Mouse (Mus musculus) left cerebral cortex, adult 8-10 months (tissue): Measurements from ENCODE around the gene Trpm1. TPM values are rescaled to one million over a fixed set of nuclear protein-coding genes. Genes with fewer than 3 reads are reported as not detected.

Experiments used
- DNase-seq, 2 experiments: peaks; one replicate each; pipeline ENCODE4 v3.0.0; 2022; ENCODE audit warnings: low spot score in 2 of 2
- total RNA-seq, 4 experiments: library from RNA; stranded (reverse); gene quantifications; 2 replicates each; pipeline ENCODE4 v1.2.4; 2022

Gene Trpm1
- total RNA-seq, 4 experiments from 2014 or later, result 0.23 to 4.2 (median 0.97) TPM

GRCm38 (mm10) chr7:64163086-64163485 lies 9.5 kb downstream of the Trpm1 start:
- no peak for DNase-seq

DNA sequence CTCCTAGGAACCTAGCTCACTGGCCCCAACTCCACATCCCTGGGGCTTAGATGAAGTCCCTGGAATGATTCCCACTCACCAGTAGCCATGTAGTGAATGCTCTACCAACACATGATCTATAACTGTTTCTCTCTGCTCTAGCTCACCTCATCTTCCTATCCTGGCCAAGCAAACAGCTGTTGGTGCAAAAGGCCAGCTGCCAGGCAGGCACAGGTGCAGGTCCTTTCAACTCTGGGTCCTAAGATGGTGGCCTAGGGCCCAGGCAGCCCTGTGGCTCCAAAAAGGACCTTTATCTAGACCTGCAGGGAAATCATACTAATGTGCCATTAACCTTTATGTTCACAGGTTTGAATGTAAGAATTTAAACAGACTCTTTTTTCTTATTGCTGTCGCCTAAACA lies 10.3 kb downstream of the Trpm1 start:
- DNase-seq, result no peak

DNA sequence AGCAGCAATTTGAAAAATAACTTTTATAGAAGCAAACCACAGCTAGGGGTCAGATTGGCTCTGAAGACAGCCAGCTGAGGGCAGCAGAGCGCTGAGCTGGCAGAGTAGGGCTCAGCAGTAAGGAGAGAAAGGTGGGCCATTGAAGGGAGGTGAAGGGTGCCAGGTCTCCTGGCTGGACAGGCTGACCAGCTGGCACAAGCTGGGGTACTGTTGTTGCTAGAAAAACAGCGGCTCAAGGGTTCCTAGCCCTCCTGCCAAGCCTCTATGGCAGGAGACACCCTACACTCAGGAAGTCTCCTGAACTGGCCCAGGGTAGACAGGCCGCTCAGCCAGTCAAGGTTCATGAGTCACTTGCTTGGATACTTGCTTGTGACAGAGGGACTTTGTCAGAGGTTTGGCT lies 11.4 kb downstream of the Trpm1 start:
- DNase-seq, result no peak

DNA sequence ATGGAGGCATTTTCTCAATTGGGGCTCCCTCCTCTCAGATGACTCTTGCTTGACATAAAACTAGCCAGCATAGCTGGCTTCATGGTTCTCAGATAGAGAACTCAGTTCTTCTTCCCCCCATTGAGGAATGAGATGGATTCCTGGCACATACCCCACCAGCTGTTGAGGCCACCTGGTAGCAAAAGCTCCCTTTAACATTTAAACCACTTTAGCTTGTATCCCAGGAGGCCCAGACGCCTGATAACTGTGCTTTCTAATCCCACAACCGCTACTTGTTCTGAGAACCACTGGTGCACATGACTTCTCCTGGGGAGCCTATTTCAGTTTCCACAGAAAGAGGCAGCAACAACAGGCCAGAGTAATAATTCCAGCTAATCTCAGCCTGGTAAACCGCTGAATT lies 12.4 kb downstream of the Trpm1 start:
- DNase-seq, result no peak

DNA sequence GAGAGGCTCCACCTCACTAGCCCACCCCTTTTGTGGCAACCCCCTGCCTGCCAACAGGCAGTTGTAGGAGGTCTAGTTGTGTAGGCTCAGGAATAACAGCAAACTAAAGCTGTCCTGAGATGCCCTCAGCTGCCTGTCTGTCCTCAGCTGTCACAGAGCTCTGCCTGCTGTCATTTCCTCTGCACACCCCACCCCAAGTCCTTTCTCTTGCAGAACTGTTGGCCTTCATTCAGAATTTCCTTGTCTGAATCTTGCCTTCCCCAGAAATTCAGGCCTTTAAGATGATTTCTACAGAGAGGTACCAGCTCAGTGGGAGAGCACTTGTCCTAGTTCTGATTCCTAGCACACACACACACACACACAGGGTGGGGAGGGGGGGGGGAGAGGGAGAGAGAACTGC lies 13.1 kb downstream of the Trpm1 start:
- no peak for DNase-seq

GRCm38 (mm10) chr7:64179310-64179709 lies 25.7 kb downstream of the Trpm1 start:
- no peak for DNase-seq

- DNase-seq, result no peak
These were observed 31.7 kb downstream of the Trpm1 start for GRCm38 (mm10) chr7:64185203-64185931.

GRCm38 (mm10) chr7:64185932-64186312 lies 32.3 kb downstream of the Trpm1 start:
- no peak for DNase-seq

GRCm38 (mm10) chr7:64192261-64192943 lies 38.8 kb downstream of the Trpm1 start:
- DNase-seq, result no peak

- no peak for DNase-seq
These were observed 39.8 kb downstream of the Trpm1 start for GRCm38 (mm10) chr7:64193476-64193875.

DNA sequence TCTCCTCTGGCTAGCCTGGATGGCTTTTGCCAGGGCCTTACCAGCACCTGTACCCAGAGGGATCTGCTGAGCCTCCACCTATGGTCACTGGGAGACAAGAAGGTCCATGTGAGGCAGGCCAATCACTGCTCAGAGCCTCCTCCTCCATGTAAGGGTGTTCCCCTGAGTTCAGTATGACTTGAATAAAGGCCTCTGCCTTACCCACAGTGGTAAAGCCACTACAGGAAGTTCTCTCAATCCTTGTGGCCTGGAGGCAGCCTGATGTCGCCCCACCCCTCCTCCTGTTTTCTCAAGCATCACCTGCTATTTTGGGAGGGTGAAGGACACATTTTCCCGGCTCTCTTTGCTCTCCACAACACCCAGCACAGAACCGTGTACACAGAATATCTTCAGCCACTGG lies 42.5 kb downstream of the Trpm1 start:
- no peak for DNase-seq

- no peak for DNase-seq
These were observed 55.1 kb downstream of the Trpm1 start for GRCm38 (mm10) chr7:64208700-64209099.

DNA sequence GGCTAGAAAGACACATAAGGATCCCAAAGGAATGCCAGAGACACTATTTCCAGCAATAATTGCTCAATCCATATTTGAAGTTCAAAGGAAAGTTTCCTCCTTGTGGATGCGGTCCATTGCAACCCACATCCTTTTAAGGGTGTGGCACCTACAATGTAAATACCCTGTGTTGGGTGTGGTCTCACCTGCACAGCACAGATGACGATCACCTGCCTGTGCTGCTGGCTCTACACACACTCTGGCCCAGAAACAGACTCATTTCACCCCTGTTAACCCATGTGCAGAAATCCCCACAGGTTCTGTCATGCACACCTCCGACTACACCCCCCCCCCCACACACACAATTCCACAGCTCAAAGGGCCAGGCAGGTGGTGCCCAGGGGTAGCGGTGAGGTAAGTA lies 59.2 kb downstream of the Trpm1 start:
- DNase-seq, result no peak

GRCm38 (mm10) chr7:64214066-64214465 lies 60.4 kb downstream of the Trpm1 start:
- no peak for DNase-seq

GRCm38 (mm10) chr7:64215613-64216012 lies 62.0 kb downstream of the Trpm1 start:
- peak in 1 of 2 experiments; percentile 22 for DNase-seq

DNA sequence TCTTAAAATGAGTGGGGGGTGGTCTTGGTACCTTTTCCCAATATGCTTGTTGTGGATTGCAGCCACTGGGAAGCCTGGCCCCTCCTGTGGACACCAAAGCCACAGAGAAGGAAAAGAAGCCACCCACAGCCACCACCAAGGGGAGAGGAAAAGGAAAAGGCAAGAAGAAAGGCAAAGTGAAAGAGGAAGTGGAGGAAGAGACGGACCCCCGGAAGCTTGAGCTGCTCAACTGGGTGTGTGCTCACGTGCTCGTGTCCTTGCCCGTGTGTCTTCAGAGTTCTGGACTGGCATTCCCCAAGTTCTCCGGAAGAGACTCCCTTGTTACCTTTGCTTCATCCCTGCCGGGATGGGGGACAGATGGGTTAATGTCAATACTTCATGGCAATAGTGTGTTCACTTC lies 63.8 kb downstream of the Trpm1 start:
- DNase-seq, result no peak

DNA sequence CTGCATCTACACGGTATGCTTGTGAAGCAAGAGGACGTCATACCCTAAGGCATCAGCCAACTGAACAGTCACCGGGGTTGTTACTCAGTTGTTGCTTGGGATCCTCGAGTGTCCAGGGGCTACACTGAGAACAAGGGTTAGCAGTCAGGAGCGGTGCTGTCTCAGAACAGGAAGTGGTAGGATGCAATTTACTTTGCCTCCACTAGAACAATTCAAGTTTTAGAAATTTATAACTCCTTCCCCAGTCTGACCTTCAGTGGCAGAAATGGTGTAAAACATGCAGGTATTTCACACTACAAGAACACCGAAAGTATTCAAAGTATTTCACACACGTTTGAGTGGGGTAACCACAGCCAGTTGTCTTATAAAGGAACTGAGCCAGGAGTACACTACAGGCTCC lies 66.1 kb downstream of the Trpm1 start:
- DNase-seq, result no peak

GRCm38 (mm10) chr7:64223215-64223614 lies 69.6 kb downstream of the Trpm1 start:
- DNase-seq, result no peak

DNA sequence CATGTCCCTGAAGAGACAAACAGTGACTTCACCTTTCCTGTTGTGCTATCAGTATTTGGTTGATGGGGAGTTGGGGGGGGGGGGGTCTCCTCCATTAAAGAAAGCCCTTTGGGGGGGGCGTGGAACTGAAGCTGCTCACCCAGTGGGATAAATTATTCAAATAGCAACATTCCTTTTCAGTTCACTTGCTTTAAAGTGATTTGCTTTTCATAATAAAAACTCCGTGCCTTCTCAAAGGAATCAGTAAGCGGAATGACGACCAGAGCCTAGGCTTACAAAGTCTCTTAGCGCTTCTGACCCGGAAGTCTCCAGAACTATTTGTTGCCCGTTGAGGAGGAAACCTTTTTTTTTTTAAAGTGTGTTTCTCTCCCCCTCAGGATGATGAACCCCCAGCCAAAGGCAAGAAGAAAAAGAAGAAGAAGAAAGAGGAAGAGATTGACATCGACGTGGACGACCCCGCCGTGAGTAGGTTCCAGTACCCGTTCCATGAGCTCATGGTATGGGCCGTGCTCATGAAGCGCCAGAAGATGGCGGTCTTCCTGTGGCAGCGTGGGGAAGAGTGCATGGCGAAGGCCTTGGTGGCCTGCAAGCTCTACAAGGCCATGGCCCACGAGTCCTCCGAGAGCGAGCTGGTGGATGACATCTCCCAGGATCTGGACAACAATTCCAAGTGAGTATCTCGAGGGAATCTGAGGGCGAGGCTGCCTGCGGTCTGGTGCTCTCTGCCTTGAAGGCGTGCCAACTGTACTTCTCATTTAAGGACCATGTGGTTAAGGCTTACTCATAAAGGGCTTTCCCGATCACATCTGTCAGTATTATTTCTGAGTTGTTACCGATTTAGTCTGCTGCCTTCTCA lies 72.9 kb downstream of the Trpm1 start:
- no peak for DNase-seq

DNA sequence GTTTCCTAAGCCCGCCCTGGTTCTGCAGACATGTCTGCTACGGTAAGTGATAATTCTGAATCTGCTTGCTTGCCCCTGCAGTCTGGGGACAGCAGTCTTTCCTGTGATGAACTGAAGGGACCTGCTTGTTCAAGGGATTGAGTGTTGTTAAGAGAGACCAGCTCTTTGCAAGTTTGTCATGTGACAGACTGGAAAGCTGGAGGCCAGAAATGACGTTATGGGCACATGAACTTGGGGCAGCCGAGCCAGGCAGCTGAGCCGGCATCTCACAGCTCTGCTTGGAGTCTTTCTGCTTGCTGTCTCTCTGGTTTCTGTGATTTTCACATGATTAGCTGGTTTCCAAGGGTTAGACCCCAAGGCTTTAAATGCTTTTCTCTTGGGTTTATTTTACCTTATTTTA lies 74.0 kb downstream of the Trpm1 start:
- DNase-seq, result no peak

DNA sequence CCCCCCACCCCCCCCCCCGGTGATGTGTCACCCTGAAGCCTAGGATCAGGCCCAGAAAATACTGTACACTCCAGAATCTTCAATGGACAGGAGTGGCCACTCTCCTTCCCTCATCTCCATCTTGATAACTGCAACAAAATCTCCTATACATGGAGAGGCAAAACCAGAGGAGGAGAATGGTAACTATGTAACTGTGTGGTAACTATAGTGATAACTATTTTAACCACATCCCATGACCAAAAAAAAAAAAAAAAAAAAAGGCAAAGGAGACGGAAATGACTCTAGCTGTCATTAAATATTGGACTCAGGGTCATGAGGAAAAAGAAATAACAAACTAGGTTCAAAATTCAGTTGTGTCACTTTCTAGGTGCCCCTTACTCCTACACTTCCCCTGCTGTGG lies 74.7 kb downstream of the Trpm1 start:
- no peak for DNase-seq

- DNase-seq, result no peak
These were observed 76.3 kb downstream of the Trpm1 start for GRCm38 (mm10) chr7:64229911-64230310.
